Mouse (Mus musculus) megakaryocyte progenitor cell, adult 5-6 weeks (primary cell): ENCODE measurements at regions not wholly inside any gene's neighbourhood (a gene's known extent, or its start where the extent isn't known, plus 50 kb on each side); places are given as distances from the start of the nearest gene placed in this dataset.

Experiments
- ATAC-seq: replicated peaks from 2 replicates; pipeline ENCODE4 v1.8.0; 2016; ENCODE audit warnings: mild to moderate bottlenecking, moderate TSS enrichment, inconsistent platforms; ENCODE audit not compliant: poor library complexity

DNA sequence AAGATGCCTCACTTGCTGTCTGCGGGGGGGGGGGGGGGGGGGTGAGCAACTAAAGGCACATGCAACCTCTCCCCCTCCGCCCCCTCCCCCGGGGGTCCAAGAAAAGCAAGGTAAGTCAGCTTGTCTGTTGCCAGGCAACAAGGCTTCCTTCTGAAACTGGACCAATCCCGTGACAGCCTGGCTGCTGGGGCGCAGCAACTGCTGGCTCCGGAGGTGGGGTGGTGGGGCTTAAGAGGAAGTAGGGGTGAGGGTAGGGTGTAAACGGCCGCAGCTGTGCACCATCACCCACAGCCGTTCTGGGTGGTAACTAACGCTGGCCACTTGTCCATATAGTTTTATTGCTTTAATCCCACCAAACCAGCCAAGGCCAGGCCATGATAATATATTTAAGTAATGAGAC is 92.2 kb upstream of the Rbm19 start:
- ATAC-seq: peak; percentile 92

- ATAC-seq: peak; percentile 24; the same call in 1 of the 2 replicates
Observed at GRCm38 (mm10) chr5:120025212-120025611, 91.1 kb upstream of the Rbm19 start.

DNA sequence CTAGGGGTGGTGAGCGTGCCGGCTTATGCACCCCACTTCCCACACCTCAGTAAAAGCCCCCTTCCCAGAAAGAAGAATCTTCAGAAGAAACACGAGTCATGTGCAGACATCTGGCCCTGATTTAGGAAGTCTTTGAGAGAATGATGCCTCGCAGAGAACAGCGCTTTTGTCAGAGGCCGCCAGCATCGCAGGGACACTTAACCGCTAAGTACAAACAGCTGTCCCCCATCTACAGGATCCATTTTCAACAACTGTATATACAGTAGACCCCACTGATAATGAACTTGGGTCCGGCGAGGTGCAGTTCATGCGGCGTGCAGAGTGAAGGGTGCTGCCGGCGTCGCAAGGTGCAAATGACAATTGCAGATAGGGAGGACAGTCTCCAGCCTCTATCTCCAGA is 85.4 kb upstream of the Rbm19 start:
- ATAC-seq: no peak

DNA sequence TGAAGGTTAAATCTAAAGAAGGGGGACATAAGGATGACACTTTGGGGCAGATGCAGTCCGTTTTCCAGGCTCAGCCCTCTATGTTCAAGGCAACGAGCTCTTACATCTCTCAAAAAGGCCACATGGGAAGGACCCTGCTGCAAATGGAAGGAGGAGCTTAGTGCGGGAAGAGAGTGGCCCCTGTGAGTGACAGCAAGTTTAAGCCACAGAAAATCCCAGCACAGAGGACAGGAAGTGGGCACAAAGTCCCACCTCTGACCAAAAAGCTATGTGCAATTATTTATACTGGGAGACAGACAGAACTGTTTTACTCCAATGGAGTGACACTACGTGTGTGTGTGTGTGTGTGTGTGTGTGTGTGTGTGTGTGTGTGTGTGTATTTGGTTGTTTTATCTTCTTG is 84.7 kb upstream of the Rbm19 start:
- peak; percentile 57 for ATAC-seq

DNA sequence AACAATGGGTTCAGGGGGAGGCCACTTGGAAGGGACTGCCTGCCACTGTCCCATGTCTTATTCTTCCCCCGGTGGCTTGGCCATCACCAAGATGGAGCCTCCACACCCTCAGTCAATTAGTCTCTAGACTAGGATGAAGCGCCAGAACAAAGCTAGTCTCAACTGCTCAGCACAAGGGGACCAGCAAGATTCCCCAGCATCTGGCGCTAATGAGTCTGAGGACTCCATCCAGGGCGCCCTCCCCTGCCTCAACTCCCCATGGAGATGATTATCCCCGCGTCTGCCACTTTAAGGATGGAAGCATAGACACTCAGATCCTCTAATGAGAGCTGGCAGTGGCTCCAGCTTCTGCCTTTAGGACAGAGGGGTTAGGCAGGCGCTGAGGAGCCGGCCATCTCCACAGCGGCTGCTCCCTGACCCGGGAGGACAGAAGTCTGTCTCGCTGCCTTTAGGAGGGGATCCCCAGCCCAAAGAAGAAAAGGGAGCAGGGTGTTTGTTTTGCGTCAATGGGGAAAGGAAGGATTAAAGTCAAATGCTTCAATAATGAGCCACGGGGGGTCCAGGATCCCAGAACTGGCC is 81.7 kb upstream of the Rbm19 start:
- ATAC-seq: no peak

DNA sequence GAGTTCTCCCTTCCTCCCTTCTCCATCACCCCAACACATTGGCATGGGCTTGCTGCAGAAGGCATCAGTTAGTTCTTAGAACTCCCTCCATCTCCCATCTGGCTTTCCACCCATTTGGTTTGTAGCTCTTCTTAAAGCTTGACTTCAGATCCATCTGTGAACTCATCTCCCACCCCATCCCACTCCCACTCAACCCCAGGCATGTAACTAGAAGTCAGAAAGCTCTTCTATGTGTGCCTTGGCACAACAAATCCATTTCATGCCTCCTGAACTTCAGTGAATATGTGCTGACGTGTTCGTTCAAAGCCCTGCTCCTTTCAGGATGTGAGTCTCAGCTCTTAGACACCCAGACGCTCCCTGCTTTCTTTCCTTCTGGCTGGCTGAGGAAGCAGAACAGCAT is 81.0 kb upstream of the Rbm19 start:
- no peak for ATAC-seq

DNA sequence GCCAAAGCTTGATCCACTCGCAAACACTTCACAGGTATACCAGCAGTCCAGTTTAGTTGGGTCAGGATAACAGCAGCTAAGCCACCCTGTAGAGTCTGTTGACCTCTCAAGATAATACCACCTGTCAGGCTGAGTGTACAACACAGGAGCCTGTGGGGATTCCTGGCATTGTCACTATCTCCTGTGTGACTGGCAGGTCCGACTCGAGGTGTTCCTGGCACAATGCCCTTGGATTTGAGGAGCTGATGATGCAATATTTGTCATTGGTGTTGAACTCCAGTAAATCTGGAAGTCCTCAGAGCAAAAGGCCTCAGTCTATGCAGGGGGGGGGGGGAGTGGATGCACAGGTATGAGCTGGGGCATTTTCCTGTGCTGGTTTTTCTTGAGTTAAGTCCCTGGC is 78.5 kb upstream of the Rbm19 start:
- ATAC-seq: no peak

DNA sequence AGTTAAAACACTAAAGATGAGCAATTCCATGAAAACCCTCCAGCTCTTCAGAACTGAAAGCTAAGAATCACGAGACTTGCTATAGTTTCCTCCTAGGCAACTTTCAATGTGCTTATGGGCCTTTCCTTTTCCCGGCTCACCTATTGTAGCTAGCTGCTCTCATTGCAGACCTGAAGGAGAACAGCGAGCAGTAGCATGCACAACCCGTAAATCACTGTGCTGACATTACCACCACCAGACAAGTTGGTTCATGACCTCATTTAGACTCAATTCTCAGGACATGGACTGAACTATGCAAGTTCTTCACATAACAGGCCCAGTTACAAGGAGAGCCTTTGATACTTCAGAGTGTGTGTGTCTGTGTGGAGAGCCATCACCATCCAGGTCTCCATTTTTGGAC is 72.5 kb upstream of the Rbm19 start:
- ATAC-seq: no peak

DNA sequence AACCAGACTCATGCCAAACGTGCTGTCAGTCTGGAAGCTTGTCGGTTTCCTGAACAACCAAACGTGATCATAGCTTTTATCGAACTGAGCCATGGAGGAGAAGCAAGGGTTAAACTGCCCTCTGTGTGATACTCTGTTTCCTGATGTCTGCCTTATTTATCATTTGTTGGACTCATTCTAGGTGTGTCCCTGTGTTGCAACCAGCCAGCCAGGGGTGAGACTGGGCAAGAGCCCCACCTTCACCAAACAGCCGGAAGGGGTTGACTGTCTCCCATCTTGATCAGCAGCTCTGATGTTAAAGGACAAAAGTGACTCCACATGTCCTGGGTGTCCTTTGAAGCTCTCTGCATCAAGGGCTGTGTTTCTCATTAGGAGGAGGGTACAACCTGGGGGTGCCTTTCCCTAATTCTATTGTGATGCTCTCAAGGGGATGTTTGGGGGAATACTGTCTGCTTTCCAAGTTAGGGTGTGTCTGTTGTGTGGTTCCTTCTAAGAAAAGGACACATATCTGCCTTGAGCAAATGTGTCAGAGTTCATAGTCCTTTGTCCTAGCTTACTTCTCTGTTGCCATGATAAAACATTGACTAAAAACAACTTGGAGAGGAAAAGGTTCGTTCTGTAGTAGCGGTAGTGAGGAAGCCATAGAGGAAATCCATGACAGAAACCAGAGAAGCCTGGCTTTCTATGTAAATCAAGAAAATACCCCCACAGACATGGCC is 67.0 kb upstream of the Rbm19 start:
- ATAC-seq: no peak

DNA sequence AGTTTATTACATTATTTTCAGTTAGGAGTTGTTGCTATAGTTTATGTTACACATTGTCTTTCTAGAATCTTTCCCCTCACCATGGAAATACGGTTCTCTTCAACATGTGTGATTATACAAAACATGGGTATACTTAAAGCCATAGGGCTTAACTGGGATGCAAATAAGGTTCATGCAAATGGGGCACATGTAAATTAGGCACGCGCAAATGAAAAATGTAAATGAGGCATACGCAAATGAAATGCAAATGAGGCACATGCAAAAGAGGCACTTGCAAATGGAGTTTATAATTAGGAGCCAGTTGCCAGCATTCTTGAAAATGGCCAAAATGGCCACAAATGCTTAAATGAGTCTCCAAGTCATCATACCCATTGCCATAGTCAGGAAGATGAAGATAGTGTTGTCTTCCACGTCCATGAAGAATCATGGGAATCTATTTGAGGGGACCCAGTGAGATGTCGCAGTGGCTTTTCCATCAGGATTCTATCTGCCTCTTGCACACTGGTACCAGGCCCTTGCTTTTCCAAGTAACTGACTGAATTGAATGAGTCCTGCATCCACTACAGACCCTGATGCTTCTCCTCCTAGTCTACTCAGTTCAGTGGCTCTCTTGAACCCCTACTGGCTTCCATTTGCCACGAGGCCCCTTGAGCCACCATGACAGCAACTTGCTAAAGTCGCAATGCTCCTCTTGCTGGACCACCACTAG is 65.4 kb upstream of the Rbm19 start:
- ATAC-seq: no peak

- no peak for ATAC-seq
Observed at GRCm38 (mm10) chr5:120054498-120055167, 61.6 kb upstream of the Rbm19 start.
